Mouse (Mus musculus) G1E (cell line): ENCODE data around the gene Cebpe.

Experiments
- CTCF ChIP-seq: IDR thresholded peaks from 2 replicates; pipeline ENCODE4 v1.5.1; 2012; ENCODE audit warnings: low read depth, low read length, inconsistent platforms, mixed read lengths
- GATA1 ChIP-seq: IDR thresholded peaks from 2 replicates; pipeline ENCODE4 v1.6.1; 2012; ENCODE audit warnings: borderline replicate concordance, low read length, inconsistent platforms, mixed read lengths
- POLR2AphosphoS5 ChIP-seq: IDR thresholded peaks from 2 replicates; pipeline ENCODE4 v1.6.1; 2012; ENCODE audit warnings: low read depth, low read length, inconsistent platforms; ENCODE audit not compliant: insufficient replicate concordance
- TAL1 ChIP-seq: conservative IDR thresholded peaks from 2 replicates; pipeline ENCODE4 v1.6.1; 2012; ENCODE audit warnings: low read depth, low read length, inconsistent platforms, mixed read lengths

DNA sequence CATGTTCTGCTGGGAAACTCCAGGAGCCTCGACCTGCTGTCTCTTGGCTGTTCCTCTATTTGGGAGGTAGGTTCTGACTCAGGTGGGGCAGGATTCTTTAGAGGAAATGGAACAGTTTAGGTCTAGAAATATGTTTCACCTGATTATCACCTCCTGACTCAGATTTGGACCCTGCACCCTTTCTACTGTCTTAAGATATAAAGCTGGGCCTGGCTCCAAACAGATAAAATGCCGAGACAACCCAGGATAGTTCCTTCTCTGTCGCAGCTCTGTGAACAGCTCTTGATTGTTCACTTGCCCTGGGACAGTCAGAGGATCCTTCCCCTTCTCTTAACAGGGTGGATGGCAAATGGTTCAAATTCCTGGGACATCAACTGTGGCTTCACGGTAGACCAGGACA, 23.2 kb upstream of the Cebpe start:
- TF ChIP-seq CTCF (no peak), TAL1 (no peak), POLR2AphosphoS5 (no peak), GATA1 (no peak)
